Mouse (Mus musculus): Measurements from ENCODE around the gene Gm44503. TPM values are rescaled to one million over a fixed set of nuclear protein-coding genes. Genes with fewer than 3 reads are reported as not detected.

Gm44503 gene
- polyA plus RNA-seq, 1 experiment from 2014 or later: not detected

- H3K9me3 ChIP-seq (ENCODE audit: control insufficient read depth, low read length): no peaks in the 10 kb centered on the region
- no peak for ATAC-seq (ENCODE audit: low FRiP score)
- 86% methylated on average over 2 of the region's 2 CpGs for WGBS
Measured at GRCm38 (mm10) chr9:73047906-73048305, 89.3 kb downstream of the Gm44503 start.

GRCm38 (mm10) chr9:73048927-73049326 is 90.3 kb downstream of the Gm44503 start:
- DNase-seq (ENCODE audit: low spot score, missing footprints) (no peak), ATAC-seq (ENCODE audit: low FRiP score) (no peak)
- no peaks in the 10 kb centered on the region for H3K9me3 ChIP-seq (ENCODE audit: control insufficient read depth, low read length)
- H3K27ac ChIP-seq (ENCODE audit: low read depth, low read length): no peak overlapping the region
- H3K4me2 ChIP-seq: no peak overlapping the region
- H3K27me3 ChIP-seq (ENCODE audit: control insufficient read depth, insufficient read depth, low read length): peaks cover 3% of the 10 kb centered on the region
- H3K4me1 ChIP-seq (ENCODE audit: control insufficient read depth, insufficient read depth, low read length): peaks cover 9% of the 10 kb centered on the region
- no peak overlapping the region for H3K4me3 ChIP-seq (ENCODE audit: low read depth, low read length)
- H3K36me3 ChIP-seq (ENCODE audit: control insufficient read depth, insufficient read depth, low read length): no peaks in the 10 kb centered on the region
- WGBS: 4% methylated on average over 4 of the region's 4 CpGs
- no peak overlapping the region for H3K9ac ChIP-seq (ENCODE audit: low read length)

More at GRCm38 (mm10) chr9:73047906-73048305, 89.3 kb downstream of the Gm44503 start:
- peaks cover 9% of the 10 kb centered on the region for H3K4me1 ChIP-seq (ENCODE audit: control insufficient read depth, insufficient read depth, low read length)
- no peak overlapping the region for H3K27ac ChIP-seq (ENCODE audit: low read depth, low read length)
- H3K9ac ChIP-seq (ENCODE audit: low read length): no peak overlapping the region
- H3K36me3 ChIP-seq (ENCODE audit: control insufficient read depth, insufficient read depth, low read length): no peaks in the 10 kb centered on the region
- H3K27me3 ChIP-seq (ENCODE audit: control insufficient read depth, insufficient read depth, low read length): peaks cover 3% of the 10 kb centered on the region
- no peak overlapping the region for H3K4me2 ChIP-seq
- H3K4me3 ChIP-seq (ENCODE audit: low read depth, low read length): no peak overlapping the region
- no peak for DNase-seq (ENCODE audit: low spot score, missing footprints)

- no peaks in the 10 kb centered on the region for H3K9me3 ChIP-seq (ENCODE audit: control insufficient read depth, low read length)
- ATAC-seq (ENCODE audit: low FRiP score) (no peak), DNase-seq (ENCODE audit: low spot score, missing footprints) (no peak)
- H3K4me3 ChIP-seq (ENCODE audit: low read depth, low read length): no peak overlapping the region
- 75% methylated on average over 5 of the region's 5 CpGs for WGBS
- H3K9ac ChIP-seq (ENCODE audit: low read length): no peak overlapping the region
- H3K27ac ChIP-seq (ENCODE audit: low read depth, low read length): no peak overlapping the region
- H3K4me2 ChIP-seq: no peak overlapping the region
- H3K27me3 ChIP-seq (ENCODE audit: control insufficient read depth, insufficient read depth, low read length): peaks cover 3% of the 10 kb centered on the region
- H3K36me3 ChIP-seq (ENCODE audit: control insufficient read depth, insufficient read depth, low read length): no peaks in the 10 kb centered on the region
- H3K4me1 ChIP-seq (ENCODE audit: control insufficient read depth, insufficient read depth, low read length): peaks cover 5% of the 10 kb centered on the region
Measured at GRCm38 (mm10) chr9:73049833-73050232, 91.2 kb downstream of the Gm44503 start.

GRCm38 (mm10) chr9:73050606-73051005 is 92.0 kb downstream of the Gm44503 start:
- peaks cover 4% of the 10 kb centered on the region for H3K4me1 ChIP-seq (ENCODE audit: control insufficient read depth, insufficient read depth, low read length)
- no peak overlapping the region for H3K27ac ChIP-seq (ENCODE audit: low read depth, low read length)
- H3K4me3 ChIP-seq (ENCODE audit: low read depth, low read length): no peak overlapping the region
- H3K27me3 ChIP-seq (ENCODE audit: control insufficient read depth, insufficient read depth, low read length): no peaks in the 10 kb centered on the region; the same call in 1 of the 2 replicates
- no peaks in the 10 kb centered on the region for H3K36me3 ChIP-seq (ENCODE audit: control insufficient read depth, insufficient read depth, low read length)
- WGBS: 62% methylated on average over 8 of the region's 8 CpGs
- DNase-seq (ENCODE audit: low spot score, missing footprints): no peak
- ATAC-seq (ENCODE audit: low FRiP score): no peak
- no peaks in the 10 kb centered on the region for H3K9me3 ChIP-seq (ENCODE audit: control insufficient read depth, low read length)
- no peak overlapping the region for H3K4me2 ChIP-seq
- no peak overlapping the region for H3K9ac ChIP-seq (ENCODE audit: low read length)

GRCm38 (mm10) chr9:73055441-73055911 is 96.8 kb downstream of the Gm44503 start:
- no peaks in the 10 kb centered on the region for H3K27me3 ChIP-seq (ENCODE audit: control insufficient read depth, insufficient read depth, low read length)
- H3K36me3 ChIP-seq (ENCODE audit: control insufficient read depth, insufficient read depth, low read length): no peaks in the 10 kb centered on the region
- no peaks in the 10 kb centered on the region for H3K9me3 ChIP-seq (ENCODE audit: control insufficient read depth, low read length)
- H3K27ac ChIP-seq (ENCODE audit: low read depth, low read length): no peak overlapping the region
- H3K4me2 ChIP-seq: no peak overlapping the region
- no peak overlapping the region for H3K4me3 ChIP-seq (ENCODE audit: low read depth, low read length)
- ATAC-seq (ENCODE audit: low FRiP score): no peak
- DNase-seq (ENCODE audit: low spot score, missing footprints): no peak
- no peaks in the 10 kb centered on the region for H3K4me1 ChIP-seq (ENCODE audit: control insufficient read depth, insufficient read depth, low read length)
- no peak overlapping the region for H3K9ac ChIP-seq (ENCODE audit: low read length)
- WGBS: 71% methylated on average over 10 of the region's 10 CpGs

GRCm38 (mm10) chr9:73059224-73059623 is 100.6 kb downstream of the Gm44503 start:
- Histone ChIP-seq H3K9me3 (ENCODE audit: control insufficient read depth, low read length) (no peaks in the 10 kb centered on the region), H3K9ac (ENCODE audit: low read length) (no peak overlapping the region), H3K4me2 (no peak overlapping the region), H3K4me3 (ENCODE audit: low read depth, low read length) (no peak overlapping the region), H3K27ac (ENCODE audit: low read depth, low read length) (no peak overlapping the region), H3K27me3 (ENCODE audit: control insufficient read depth, insufficient read depth, low read length) (no peaks in the 10 kb centered on the region), H3K4me1 (ENCODE audit: control insufficient read depth, insufficient read depth, low read length) (0 out of 2 replicates have a peak, but pooled peaks cover 2% of the 10 kb centered on the region), H3K36me3 (ENCODE audit: control insufficient read depth, insufficient read depth, low read length) (no peaks in the 10 kb centered on the region)
- ATAC-seq (ENCODE audit: low FRiP score): no peak
- 82% methylated on average over 4 of the region's 4 CpGs for WGBS
- no peak for DNase-seq (ENCODE audit: low spot score, missing footprints)

- H3K36me3 ChIP-seq (ENCODE audit: control insufficient read depth, insufficient read depth, low read length): no peaks in the 10 kb centered on the region
- H3K9me3 ChIP-seq (ENCODE audit: control insufficient read depth, low read length): no peaks in the 10 kb centered on the region
- H3K27me3 ChIP-seq (ENCODE audit: control insufficient read depth, insufficient read depth, low read length): no peaks in the 10 kb centered on the region
- 41% methylated on average over 15 of the region's 15 CpGs for WGBS
- H3K4me3 ChIP-seq (ENCODE audit: low read depth, low read length): no peak overlapping the region
- DNase-seq (ENCODE audit: low spot score, missing footprints): peak; percentile 87
- ATAC-seq (ENCODE audit: low FRiP score): no peak
- 0 out of 2 replicates have a peak, but pooled peaks cover 2% of the 10 kb centered on the region for H3K4me1 ChIP-seq (ENCODE audit: control insufficient read depth, insufficient read depth, low read length)
- peak overlapping the region; percentile 3; the same call in 1 of the 2 replicates for H3K4me2 ChIP-seq
- no peak overlapping the region for H3K27ac ChIP-seq (ENCODE audit: low read depth, low read length)
- 0 out of 2 replicates have a peak overlapping the region, but pooled peaks have one; percentile 3 for H3K9ac ChIP-seq (ENCODE audit: low read length)
Measured at GRCm38 (mm10) chr9:73063621-73064290, 105.1 kb downstream of the Gm44503 start.

Small RNA genes within 50 kb of the gene (microRNA-seq; reads per million reads assigned to microRNA genes)
- not detected for gene Gm27353

Other genes starting within 250 kb of the Gm44503 start
- gene Prtg, start 152.0 kb upstream of the Gm44503 start, polyA plus RNA-seq (2014; fragmentation: Nextera tagmentation; extraction: Ambion mirVana): 5.1 and 6.2 TPM in 2 replicates
- 10.1 and 10.8 TPM in 2 replicates for gene Pygo1, start 33.2 kb upstream of the Gm44503 start, polyA plus RNA-seq (2014; fragmentation: Nextera tagmentation; extraction: Ambion mirVana)
- gene Dyx1c1, start 67 bp upstream of the Gm44503 start, polyA plus RNA-seq (2014; fragmentation: Nextera tagmentation; extraction: Ambion mirVana): 2.2 and 2.6 TPM in 2 replicates
- gene Ccpg1os, start 26.5 kb downstream of the Gm44503 start, polyA plus RNA-seq (2014; fragmentation: Nextera tagmentation; extraction: Ambion mirVana): 22.4 and 22.9 TPM in 2 replicates
- gene Ccpg1, start 26.6 kb downstream of the Gm44503 start, polyA plus RNA-seq (2014; fragmentation: Nextera tagmentation; extraction: Ambion mirVana): 24.9 and 26.9 TPM in 2 replicates
- gene Pigb, start 81.5 kb downstream of the Gm44503 start, polyA plus RNA-seq (2014; fragmentation: Nextera tagmentation; extraction: Ambion mirVana): 18.3 and 19.0 TPM in 2 replicates
- gene Rab27a, start 86.0 kb downstream of the Gm44503 start, polyA plus RNA-seq (2014; fragmentation: Nextera tagmentation; extraction: Ambion mirVana): 0.52 and 0.55 TPM in 2 replicates
- gene Khdc3, start 143.0 kb downstream of the Gm44503 start, polyA plus RNA-seq (2014; fragmentation: Nextera tagmentation; extraction: Ambion mirVana): not detected in 2 replicates
- gene Gm20509, start 143.6 kb downstream of the Gm44503 start, polyA plus RNA-seq (2014; fragmentation: Nextera tagmentation; extraction: Ambion mirVana): not detected in 2 replicates
- 172 and 184 TPM in 2 replicates for gene Rsl24d1, start 154.6 kb downstream of the Gm44503 start, polyA plus RNA-seq (2014; fragmentation: Nextera tagmentation; extraction: Ambion mirVana)